Mouse (Mus musculus) erythroblast, embryonic 14.5 days (primary cell): Measurements from ENCODE around the gene Tmem110. TPM values are rescaled to one million over a fixed set of nuclear protein-coding genes. Genes with fewer than 3 reads are reported as not detected.

Source experiments
- H3K27me3 ChIP-seq: 2 replicates; pipeline ENCODE4 v1.6.1; 2012; ENCODE audit warnings: inconsistent platforms; ENCODE audit not compliant: control insufficient read depth
- H3K36me3 ChIP-seq: 2 replicates; pipeline ENCODE4 v1.6.1; 2012; ENCODE audit warnings: mild to moderate bottlenecking, inconsistent platforms; ENCODE audit not compliant: control insufficient read depth
- H3K4me1 ChIP-seq: 2 replicates; pipeline ENCODE4 v1.6.1; 2012; ENCODE audit warnings: inconsistent platforms; ENCODE audit not compliant: control insufficient read depth
- H3K4me3 ChIP-seq: replicated peaks from 2 replicates; pipeline ENCODE3; 2012; ENCODE audit warnings: moderate library complexity, mild to moderate bottlenecking, inconsistent platforms
- H3K9me3 ChIP-seq: 2 replicates; pipeline ENCODE4 v1.6.1; 2012; ENCODE audit warnings: low read length, inconsistent platforms, mixed read lengths; ENCODE audit not compliant: control insufficient read depth
- GATA1 ChIP-seq: IDR thresholded peaks from 2 replicates; pipeline ENCODE4 v1.6.1; 2012; ENCODE audit warnings: low read length, inconsistent platforms, mixed read lengths
- TAL1 ChIP-seq: IDR thresholded peaks from 3 replicates; pipeline ENCODE4 v1.6.1; 2012; ENCODE audit warnings: low read length, inconsistent platforms, mixed read lengths
- polyA plus RNA-seq: library from polyadenylated mRNA; stranded (reverse); fragments of >175 nt; gene quantifications from 2 replicates; pipeline ENCODE4 v1.2.3, GENCODE M21; 2012

The Tmem110 gene
- polyA plus RNA-seq, 1 experiment, result 2.3 TPM

DNA sequence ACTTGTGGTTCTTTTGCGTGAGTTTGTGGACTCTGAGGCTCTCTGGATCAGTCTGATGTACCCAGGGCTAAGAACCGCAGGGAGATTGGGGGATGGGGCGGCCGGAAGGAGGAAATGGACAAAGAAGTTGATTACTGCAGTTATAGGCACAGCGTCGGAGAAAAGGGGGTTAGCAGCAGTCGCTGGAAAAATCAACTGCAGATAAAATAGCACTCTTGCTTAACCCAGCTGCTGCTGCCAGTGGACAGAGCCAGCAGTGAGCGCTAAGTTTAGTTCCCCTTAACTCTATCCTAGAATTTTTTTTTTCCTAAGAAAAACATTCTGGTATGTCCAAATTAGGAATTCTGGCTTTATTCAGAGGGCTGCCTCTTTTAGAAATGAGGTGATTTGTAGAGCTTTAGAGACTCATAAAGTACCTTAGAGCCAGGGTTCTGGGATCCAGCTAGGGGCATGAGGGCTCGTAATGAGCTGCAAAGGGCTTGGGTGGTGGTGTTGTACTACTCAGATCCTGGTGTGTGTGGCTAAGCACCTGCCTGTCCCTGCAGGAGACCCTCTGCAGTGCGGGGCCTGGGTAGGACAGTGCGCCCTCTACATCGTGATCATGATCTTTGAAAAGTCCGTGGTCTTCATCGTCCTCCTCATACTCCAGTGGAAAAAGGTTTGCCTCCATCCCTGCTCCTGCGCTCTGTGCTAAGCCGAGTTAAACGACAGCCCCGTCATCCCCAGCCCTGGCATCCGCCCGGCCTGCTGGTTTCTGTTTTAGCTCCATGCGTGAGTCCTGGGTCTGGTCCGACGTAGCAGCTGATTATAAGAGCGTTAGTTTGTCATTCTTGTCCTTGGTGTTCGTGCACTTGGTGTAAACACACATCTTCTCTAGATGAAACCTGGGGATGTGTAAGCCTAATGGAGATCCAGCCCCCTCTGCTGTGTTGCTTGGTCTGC is 45.1 kb downstream of the Tmem110 start:
- H3K9me3 ChIP-seq, result no peaks in the 10 kb centered on the region
- H3K27me3 ChIP-seq, result no peaks in the 10 kb centered on the region
- peaks cover 62% of the 10 kb centered on the region for H3K36me3 ChIP-seq
- TF ChIP-seq GATA1, result no peak
- no peak overlapping the region for H3K4me3 ChIP-seq
- H3K4me1 ChIP-seq, result peaks cover 9% of the 10 kb centered on the region

DNA sequence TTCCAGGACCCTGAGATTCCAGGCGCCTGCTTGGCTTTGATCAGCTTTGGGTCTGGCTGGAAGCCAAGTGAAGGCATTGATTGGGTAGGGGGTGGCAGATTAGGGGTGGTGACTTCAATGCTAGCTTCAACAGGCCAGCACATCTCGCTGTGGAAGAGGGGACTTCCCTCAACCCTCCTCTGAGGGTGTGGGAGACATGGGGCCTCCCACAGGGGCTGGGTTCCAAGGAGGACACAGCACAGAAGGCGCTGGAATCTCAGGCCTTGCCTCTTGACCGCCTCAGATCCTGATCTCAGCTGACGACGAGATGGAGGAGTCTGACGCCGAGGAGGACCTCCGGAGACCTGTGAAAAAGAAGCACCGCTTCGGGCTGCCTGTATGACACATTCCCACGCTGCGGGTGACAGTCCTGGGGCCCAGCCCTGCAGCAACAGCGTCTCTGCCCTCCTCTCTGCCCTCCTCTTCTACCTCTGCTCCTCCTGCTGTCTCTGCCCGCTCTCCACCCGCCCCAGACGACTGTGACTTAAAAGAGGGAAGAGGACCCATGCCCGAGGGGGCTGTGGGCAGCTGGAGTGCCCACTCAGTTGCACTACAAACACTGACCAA is 48.8 kb downstream of the Tmem110 start:
- H3K36me3 ChIP-seq, result peaks cover 55% of the 10 kb centered on the region
- H3K27me3 ChIP-seq, result no peaks in the 10 kb centered on the region
- H3K9me3 ChIP-seq, result no peaks in the 10 kb centered on the region
- TF ChIP-seq TAL1, result no peak
- no peak for TF ChIP-seq GATA1
- no peak overlapping the region for H3K4me3 ChIP-seq
- H3K4me1 ChIP-seq, result peaks cover 15% of the 10 kb centered on the region

DNA sequence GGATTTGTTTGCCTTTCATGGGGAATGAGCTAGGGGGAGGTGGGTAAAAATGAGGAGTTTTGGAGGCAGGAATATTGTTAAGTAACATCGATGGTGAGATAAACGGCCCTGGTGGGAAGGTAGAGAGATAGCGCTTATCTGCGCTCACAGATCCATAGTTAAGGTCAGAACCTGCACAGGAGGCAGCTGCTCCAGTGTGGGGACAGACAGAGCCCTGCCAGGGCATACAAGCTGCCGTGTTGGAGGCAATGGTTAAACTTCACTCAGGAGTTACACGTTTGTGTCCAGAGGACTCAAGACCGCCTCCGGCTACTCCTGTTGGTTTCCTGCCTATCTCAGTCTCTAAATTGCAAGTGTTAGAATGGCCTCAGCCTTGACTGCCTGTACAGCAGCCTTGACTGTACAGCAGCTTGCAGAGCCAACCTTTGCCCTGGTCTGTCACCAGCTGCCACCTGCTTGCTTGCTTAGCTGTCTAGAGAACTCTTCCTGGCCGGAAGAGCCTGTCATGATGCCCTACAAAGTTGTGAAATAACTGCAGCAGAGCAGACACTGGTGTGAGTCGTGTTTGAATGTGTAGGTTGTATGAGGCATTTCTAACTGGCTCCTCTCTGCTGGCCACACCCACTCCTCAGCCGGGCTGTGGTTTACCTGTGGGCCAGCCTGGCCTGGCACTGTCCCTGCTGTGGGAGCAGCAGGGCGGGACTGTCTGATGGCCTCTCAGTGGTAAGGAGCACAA is 49.9 kb downstream of the Tmem110 start:
- no peaks in the 10 kb centered on the region for H3K27me3 ChIP-seq
- no peak overlapping the region for H3K4me3 ChIP-seq
- H3K4me1 ChIP-seq, result peaks cover 15% of the 10 kb centered on the region
- H3K9me3 ChIP-seq, result no peaks in the 10 kb centered on the region
- TF ChIP-seq GATA1 (no peak), TAL1 (no peak)
- H3K36me3 ChIP-seq, result peaks cover 52% of the 10 kb centered on the region

DNA sequence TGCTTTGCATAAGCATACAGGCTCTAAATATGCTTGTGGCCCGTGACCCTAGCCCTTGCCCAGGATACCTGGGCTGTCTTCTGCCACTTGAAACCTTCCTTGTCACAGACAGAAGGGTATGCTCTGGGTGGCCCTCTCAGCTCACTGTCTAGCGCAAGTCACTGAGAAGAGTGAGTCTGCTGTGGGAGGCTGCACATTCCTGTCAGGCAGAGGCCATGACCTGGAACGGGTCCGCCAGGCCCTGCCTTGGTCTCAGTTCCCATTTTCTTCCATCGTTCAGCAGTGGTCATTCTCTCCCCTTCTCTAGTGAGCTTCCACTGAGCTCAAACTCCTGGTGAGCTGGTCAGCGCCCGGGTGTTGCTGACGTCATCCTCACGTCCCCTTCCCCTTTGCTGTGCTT is 50.6 kb downstream of the Tmem110 start:
- peaks cover 49% of the 10 kb centered on the region for H3K36me3 ChIP-seq
- H3K4me3 ChIP-seq, result no peak overlapping the region
- peaks cover 15% of the 10 kb centered on the region for H3K4me1 ChIP-seq
- no peaks in the 10 kb centered on the region for H3K9me3 ChIP-seq
- no peaks in the 10 kb centered on the region for H3K27me3 ChIP-seq
- TF ChIP-seq TAL1 (no peak), GATA1 (no peak)

DNA sequence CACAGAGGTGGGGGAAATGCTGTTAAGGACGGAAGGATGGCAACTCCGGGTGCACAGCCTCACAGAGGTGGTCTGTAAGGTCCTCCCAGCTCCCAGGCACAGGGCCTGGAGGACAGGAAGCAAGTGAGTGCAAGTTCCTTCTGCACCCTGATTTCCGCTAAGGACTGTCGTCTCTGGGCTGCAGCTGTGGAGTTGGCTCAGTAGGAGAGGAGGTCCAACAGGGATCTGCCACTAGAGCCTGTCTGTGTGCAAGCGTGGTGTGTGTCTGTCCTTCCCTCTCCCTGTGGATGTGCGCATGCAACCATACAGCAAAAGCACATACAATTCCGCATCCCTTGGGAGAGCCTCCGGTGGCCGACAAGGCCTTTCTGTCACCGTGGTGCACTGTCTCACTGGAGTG is 51.1 kb downstream of the Tmem110 start:
- Histone ChIP-seq H3K4me1 (peaks cover 15% of the 10 kb centered on the region), H3K36me3 (peaks cover 44% of the 10 kb centered on the region), H3K9me3 (no peaks in the 10 kb centered on the region), H3K4me3 (no peak overlapping the region), H3K27me3 (no peaks in the 10 kb centered on the region)
- TF ChIP-seq TAL1, result no peak
- no peak for TF ChIP-seq GATA1

DNA sequence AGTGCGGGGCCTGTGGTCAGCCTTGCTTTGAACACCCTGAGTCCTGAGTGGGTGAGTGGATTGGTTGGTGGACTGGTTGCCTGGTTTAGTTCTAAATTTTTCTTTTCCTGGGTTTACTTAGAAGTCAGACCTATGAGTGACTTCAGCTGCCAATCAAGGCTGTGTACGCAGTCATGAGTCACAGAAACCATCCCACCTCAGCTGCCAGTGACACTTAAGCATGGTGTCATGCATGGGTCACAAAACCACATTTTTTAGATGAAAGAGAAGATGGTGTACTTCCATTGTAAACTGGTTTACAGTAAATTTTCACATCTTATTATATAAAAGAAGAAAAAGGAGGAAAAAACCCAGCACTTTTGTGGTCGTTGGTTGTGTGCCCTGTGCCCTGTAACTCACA is 52.4 kb downstream of the Tmem110 start:
- Histone ChIP-seq H3K27me3 (no peaks in the 10 kb centered on the region), H3K9me3 (no peaks in the 10 kb centered on the region), H3K4me1 (peaks cover 15% of the 10 kb centered on the region), H3K36me3 (peaks cover 38% of the 10 kb centered on the region), H3K4me3 (no peak overlapping the region)
- TF ChIP-seq GATA1 (no peak), TAL1 (no peak)

DNA sequence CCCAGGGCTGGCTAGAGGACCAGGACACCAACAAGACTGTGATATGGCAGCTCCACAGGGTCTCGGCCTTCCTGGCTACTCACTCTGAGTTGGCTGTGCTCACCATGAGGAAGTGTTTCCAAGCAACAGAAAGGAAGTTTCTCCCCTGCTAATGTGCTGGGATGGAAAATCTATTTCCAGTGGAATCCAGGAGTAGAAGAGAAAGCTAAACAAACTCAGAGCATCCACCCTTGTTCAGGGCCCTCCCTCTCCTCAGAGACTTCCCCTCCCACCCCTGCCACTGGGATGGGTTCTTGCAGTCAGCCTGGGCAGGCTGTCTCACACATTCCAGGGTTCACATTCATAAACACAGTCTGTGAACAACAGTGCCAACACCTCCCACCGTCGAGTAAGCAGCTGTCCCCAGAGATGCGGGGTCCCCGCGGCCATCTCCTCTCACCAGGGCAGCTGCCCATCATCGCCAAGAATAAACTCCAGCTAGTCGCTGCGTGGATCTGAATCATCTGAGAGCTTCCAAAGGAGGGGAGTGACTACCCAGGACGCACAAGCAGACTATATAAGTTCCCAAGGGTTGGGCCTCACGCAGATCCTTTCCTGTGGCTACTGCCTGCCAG is 53.7 kb downstream of the Tmem110 start, which contains the start of gene Mustn1:
Gene Mustn1 (plus strand): TSS at position 243 of the 614 bp plus-strand sequence.
- Histone ChIP-seq H3K4me1 (peaks cover 15% of the 10 kb centered on the region), H3K27me3 (no peaks in the 10 kb centered on the region), H3K36me3 (peaks cover 26% of the 10 kb centered on the region), H3K9me3 (no peaks in the 10 kb centered on the region), H3K4me3 (no peak within 1 kb of the TSS)
- no peak for TF ChIP-seq GATA1
- no peak for TF ChIP-seq TAL1

DNA sequence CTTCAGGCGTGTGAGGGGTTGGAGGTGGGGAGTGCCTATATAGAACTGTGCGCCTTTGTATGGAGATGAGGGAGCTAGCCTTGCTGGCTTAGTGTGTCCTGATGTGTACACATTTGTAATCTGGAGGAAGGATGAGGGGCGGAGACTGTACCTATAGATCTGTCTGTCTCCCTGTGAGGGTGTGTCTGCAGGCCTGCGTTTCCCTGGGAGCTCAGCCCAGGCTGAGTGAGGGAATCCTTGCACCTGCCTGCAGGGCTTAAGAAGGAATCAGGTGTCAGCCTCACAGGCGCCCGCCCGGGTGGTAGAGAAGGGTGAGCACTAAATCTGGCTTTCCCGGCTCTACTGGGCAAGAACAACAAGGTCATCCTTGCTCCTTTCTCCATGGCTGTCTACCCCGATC is 54.4 kb downstream of the Tmem110 start:
- peaks cover 11% of the 10 kb centered on the region for H3K4me1 ChIP-seq
- peaks cover 20% of the 10 kb centered on the region for H3K36me3 ChIP-seq
- no peak overlapping the region for H3K4me3 ChIP-seq

More for the DNA sequence above, 54.4 kb downstream of the Tmem110 start:
- TF ChIP-seq TAL1 (no peak), GATA1 (no peak)
- Histone ChIP-seq H3K27me3 (no peaks in the 10 kb centered on the region), H3K9me3 (no peaks in the 10 kb centered on the region)
